Mouse (Mus musculus) midbrain, embryonic 11.5 days (tissue): Measurements from ENCODE around the gene Ric3. TPM values are rescaled to one million over a fixed set of nuclear protein-coding genes. Genes with fewer than 3 reads are reported as not detected.
A peak's percentile ranks its signal among the peaks of the same experiment; 100 is the strongest.

Experiments
- ATAC-seq: fragments of 200-750 bp; cut with Nextera tagmentation; 2 replicates; pipeline ENCODE4 v1.8.0; 2017; ENCODE audit warnings: moderate TSS enrichment, moderate library complexity; ENCODE audit not compliant: low FRiP score
- DNase-seq: peaks from one replicate; pipeline ENCODE4 v3.0.0; 2015; ENCODE audit warnings: low spot score; ENCODE audit errors: missing footprints
- H3K27ac ChIP-seq: fragments of 300-500 bp; sonication (generic); 2 replicates; pipeline ENCODE4 v1.5.1; 2014; ENCODE audit warnings: low read depth, low read length
- H3K27me3 ChIP-seq: fragments of 300-500 bp; sonication (generic); 2 replicates; pipeline ENCODE4 v1.6.1; 2014; ENCODE audit warnings: mild to moderate bottlenecking, low read length, moderate library complexity, mixed read lengths; ENCODE audit not compliant: control insufficient read depth, insufficient read depth
- H3K36me3 ChIP-seq: fragments of 300-500 bp; sonication (generic); 2 replicates; pipeline ENCODE4 v1.6.1; 2014; ENCODE audit warnings: mild to moderate bottlenecking, low read length, moderate library complexity, mixed read lengths; ENCODE audit not compliant: control insufficient read depth, insufficient read depth
- H3K4me1 ChIP-seq: fragments of 300-500 bp; sonication (generic); 2 replicates; pipeline ENCODE4 v1.6.1; 2014; ENCODE audit warnings: low read length; ENCODE audit not compliant: control insufficient read depth, insufficient read depth
- H3K4me2 ChIP-seq: fragments of 300-500 bp; sonication (generic); 2 replicates; pipeline ENCODE4 v1.6.1; 2014; ENCODE audit warnings: mild to moderate bottlenecking, moderate library complexity
- H3K4me3 ChIP-seq: fragments of 300-500 bp; sonication (generic); 2 replicates; pipeline ENCODE4 v1.5.1; 2014; ENCODE audit warnings: low read depth, low read length
- H3K9ac ChIP-seq: fragments of 300-500 bp; sonication (generic); 2 replicates; pipeline ENCODE4 v1.6.1; 2014; ENCODE audit warnings: low read length
- H3K9me3 ChIP-seq: fragments of 300-500 bp; sonication (generic); 2 replicates; pipeline ENCODE4 v1.6.1; 2016; ENCODE audit warnings: low read length; ENCODE audit not compliant: control insufficient read depth
- WGBS: fragments of 180-500 bp; shearing (Covaris S2); extraction: QIAGEN DNeasy Blood & Tissue Kit; methylation state at CpG from one replicate; pipeline ENCODE4 v1.1.7; 2014; 5-methylcytosine and 5-hydroxymethylcytosine counted together
- polyA plus RNA-seq: library from polyadenylated mRNA; unstranded; fragments of >200 nt; fragmentation: Nextera tagmentation; extraction: Ambion mirVana; gene quantifications from 2 replicates; pipeline ENCODE4 v1.2.1, GENCODE M21; 2014

Ric3 gene
- polyA plus RNA-seq, 1 experiment from 2014 or later = 21.3 TPM

DNA sequence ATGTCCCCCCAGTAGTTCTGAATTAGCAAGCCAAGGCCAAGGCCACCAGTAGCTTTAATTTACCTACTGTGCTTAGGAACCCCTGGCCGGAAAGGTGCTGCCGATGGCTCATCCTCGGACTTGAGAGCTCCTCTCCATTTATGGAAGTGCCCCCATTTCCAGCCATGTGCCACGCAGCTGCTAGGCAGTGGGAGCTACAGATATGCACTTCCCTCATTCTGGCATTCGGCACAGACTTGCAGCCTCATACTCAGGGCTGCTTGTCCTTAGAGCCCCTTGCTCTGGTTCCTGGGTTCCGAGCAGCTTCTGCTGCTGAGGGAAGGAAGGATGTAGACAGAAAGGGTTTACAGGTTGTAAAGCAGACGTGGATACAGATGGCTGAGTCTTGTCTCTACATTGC is 68.3 kb downstream of the Ric3 start:
- ATAC-seq = no peak
- Histone ChIP-seq H3K4me2 (no peak overlapping the region), H3K27me3 (peaks cover 20% of the 10 kb centered on the region), H3K4me3 (no peak overlapping the region), H3K4me1 (peaks cover 15% of the 10 kb centered on the region), H3K27ac (no peak overlapping the region), H3K36me3 (no peaks in the 10 kb centered on the region), H3K9me3 (no peaks in the 10 kb centered on the region), H3K9ac (no peak overlapping the region)
- WGBS = 86% methylated on average over 7 of the region's 7 CpGs
- DNase-seq = peak; percentile 69

DNA sequence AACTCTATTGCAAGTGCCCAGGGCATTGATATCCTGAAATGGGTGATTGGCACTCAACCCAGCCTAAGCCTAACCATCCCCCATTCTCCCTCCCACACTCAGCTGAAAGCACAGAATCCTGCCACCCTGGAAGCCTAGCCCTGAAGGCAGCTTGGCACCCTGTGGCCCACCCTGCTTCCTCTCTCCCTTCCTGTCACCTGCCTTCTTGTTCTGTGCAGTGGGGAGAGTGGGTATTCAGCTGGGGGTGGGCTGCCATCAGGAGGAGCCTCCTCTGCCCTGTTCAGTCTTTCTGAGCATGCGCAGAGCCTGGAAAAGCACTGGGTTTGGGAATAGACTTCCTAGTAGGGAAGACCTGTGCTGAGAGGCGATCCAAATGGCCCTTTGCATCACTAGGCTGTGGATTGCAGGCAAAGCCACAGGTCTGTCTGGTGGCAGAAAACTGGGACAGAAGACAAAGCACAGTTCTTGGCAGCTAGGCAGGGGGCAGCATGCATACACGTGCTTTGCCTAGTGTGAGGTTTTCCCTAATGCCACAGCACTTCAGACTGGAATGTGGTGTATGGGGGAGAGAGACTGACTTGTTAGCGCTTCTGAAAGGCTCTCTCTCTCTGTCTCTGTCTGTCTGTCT is 70.0 kb downstream of the Ric3 start:
- Histone ChIP-seq H3K9me3 (no peaks in the 10 kb centered on the region), H3K27me3 (peaks cover 23% of the 10 kb centered on the region), H3K36me3 (no peaks in the 10 kb centered on the region), H3K27ac (no peak overlapping the region), H3K4me1 (peaks cover 15% of the 10 kb centered on the region), H3K4me2 (no peak overlapping the region), H3K9ac (no peak overlapping the region), H3K4me3 (no peak overlapping the region)
- WGBS = 30% methylated on average over 4 of the region's 4 CpGs
- peak; percentile 75 for DNase-seq
- ATAC-seq = no peak

DNA sequence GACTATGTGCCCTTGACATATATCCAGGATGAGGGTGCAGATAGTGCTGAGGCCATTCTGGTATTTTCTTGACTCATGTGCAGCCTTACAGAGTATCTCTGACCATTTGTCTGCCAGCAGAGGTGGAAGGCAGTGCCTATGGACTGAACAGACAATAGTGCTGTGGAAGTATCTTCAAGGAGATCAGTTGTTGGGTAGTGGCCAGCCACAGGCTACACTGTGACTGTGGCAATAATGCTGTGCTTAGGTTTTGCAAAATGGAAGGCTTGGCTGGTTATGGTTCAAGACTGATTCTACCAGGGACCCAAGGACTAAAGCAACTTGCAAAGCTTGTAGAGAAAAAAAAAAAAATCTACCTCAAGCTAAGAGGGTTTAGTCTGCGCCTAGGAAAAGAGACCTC is 70.6 kb downstream of the Ric3 start:
- H3K36me3 ChIP-seq = no peaks in the 10 kb centered on the region
- DNase-seq = peak; percentile 71
- H3K9ac ChIP-seq = no peak overlapping the region
- H3K4me2 ChIP-seq = peak overlapping the region; percentile 90; the same call in 1 of the 2 replicates
- H3K9me3 ChIP-seq = no peaks in the 10 kb centered on the region
- ATAC-seq = no peak
- peaks cover 15% of the 10 kb centered on the region for H3K4me1 ChIP-seq
- H3K4me3 ChIP-seq = no peak overlapping the region
- no peak overlapping the region for H3K27ac ChIP-seq
- H3K27me3 ChIP-seq = peaks cover 23% of the 10 kb centered on the region
- WGBS = 67% methylated on average over 1 of the region's 1 CpGs

DNA sequence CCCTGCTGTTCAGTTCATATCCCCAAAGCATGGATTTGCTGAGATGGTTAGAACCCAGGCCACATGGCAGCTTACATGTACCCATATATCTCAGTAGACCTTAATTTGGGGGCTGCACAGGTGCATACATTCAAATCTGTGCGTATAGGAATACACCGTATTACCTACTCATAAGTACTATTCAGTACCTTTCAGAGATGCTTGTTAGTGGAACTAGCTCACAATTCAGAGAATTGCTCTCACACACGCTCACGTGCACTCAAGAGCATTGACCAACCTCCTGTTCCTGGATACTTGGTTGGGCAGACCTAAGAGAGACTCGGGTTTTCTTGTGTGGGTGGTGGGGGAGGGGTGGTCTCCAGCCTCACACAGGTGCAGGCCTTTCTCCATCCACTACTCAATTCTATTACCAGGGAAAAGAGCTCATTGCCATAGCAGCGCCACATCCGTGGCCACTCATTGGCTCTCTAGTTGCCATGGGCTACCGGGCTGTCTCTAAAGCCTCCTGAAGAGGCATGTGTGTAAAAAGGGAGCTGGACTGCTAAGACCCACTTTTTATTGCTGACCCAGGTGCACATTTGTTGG is 71.4 kb downstream of the Ric3 start:
- ATAC-seq (peak; percentile 80), DNase-seq (peak; percentile 93)
- H3K4me3 ChIP-seq = peak overlapping the region; percentile 71
- 29% methylated on average over 8 of the region's 8 CpGs for WGBS
- peak overlapping the region; percentile 76 for H3K9ac ChIP-seq
- peak overlapping the region; percentile 90 for H3K4me2 ChIP-seq
- H3K9me3 ChIP-seq = no peaks in the 10 kb centered on the region
- peaks cover 23% of the 10 kb centered on the region for H3K27me3 ChIP-seq
- no peaks in the 10 kb centered on the region for H3K36me3 ChIP-seq
- peaks cover 15% of the 10 kb centered on the region for H3K4me1 ChIP-seq
- H3K27ac ChIP-seq = peak overlapping the region; percentile 25; the same call in 1 of the 2 replicates

DNA sequence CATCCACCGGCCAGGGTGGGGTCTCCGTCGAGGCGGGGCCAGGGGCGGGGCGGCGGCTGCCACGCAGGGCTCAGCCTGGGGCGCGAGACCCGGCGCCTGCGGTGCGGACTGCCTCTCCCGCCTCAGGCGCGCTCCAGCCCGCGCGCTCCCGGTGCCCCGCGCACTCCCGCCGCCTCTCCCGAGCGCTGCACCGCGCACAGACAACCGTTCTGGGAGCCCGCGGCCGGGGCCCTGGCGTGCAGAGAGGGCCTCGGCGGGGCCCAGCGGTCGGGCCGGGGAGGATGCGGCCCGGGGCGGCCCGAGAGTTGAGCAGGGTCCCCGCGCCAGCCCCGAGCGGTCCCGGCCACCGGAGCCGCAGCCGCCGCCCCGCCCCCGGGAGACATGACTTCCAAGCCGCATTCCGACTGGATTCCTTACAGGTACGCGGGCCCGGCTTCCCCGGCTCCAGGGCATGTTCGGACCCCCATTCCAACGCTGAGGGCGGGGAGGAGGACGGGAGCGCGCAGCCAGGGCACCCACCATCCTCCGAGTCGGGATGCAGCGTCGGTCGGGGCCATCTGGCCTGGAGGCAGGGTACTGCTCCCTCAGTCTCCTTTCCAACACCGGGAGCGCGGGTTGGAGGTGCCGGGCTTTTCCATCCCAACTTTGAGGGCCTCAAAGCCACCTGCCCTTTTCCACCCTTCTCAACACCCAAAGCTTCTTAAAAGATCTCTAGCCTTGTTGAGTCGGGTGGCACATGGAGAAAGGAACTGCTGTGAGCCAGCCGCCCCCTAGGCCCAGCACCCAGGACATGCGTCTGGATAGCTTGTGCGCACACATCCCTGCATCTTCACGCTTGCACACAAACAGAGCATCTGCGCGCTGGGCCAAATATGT is 72.2 kb downstream of the Ric3 start:
- Histone ChIP-seq H3K4me3 (peak overlapping the region; percentile 71), H3K4me1 (peaks cover 15% of the 10 kb centered on the region), H3K36me3 (no peaks in the 10 kb centered on the region), H3K9me3 (no peaks in the 10 kb centered on the region), H3K4me2 (peak overlapping the region; percentile 90), H3K27ac (peak overlapping the region; percentile 25; the same call in 1 of the 2 replicates), H3K9ac (peak overlapping the region; percentile 76), H3K27me3 (peaks cover 23% of the 10 kb centered on the region)
- DNase-seq (peak; percentile 96), ATAC-seq (peak; percentile 82)
- under 1% methylated on average over 80 of the region's 82 CpGs for WGBS

DNA sequence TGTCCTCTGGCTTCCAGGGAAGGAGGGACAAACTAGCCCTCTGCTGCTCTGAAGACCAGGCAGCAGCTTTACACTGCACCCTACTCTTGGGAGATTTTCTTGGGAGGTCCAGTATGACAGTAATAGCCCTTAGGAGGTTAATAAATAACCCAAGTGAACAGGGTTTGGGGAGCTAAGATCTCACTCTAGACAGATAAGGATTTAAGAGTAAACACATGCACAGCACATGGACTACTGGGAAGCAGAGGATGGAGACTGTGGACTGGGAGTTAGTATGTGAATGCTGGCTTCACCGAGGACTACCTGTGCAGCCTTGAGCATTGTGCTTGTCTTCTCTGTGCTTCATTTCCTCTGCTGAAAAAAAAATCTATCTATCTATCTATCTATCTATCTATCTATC is 73.9 kb downstream of the Ric3 start:
- peaks cover 15% of the 10 kb centered on the region for H3K4me1 ChIP-seq
- DNase-seq (peak; percentile 39), ATAC-seq (no peak)
- no peaks in the 10 kb centered on the region for H3K36me3 ChIP-seq
- 89% methylated on average over 1 of the region's 1 CpGs for WGBS
- no peak overlapping the region for H3K4me2 ChIP-seq
- H3K27me3 ChIP-seq = peaks cover 23% of the 10 kb centered on the region
- no peak overlapping the region for H3K9ac ChIP-seq
- H3K4me3 ChIP-seq = no peak overlapping the region
- H3K9me3 ChIP-seq = no peaks in the 10 kb centered on the region
- no peak overlapping the region for H3K27ac ChIP-seq

DNA sequence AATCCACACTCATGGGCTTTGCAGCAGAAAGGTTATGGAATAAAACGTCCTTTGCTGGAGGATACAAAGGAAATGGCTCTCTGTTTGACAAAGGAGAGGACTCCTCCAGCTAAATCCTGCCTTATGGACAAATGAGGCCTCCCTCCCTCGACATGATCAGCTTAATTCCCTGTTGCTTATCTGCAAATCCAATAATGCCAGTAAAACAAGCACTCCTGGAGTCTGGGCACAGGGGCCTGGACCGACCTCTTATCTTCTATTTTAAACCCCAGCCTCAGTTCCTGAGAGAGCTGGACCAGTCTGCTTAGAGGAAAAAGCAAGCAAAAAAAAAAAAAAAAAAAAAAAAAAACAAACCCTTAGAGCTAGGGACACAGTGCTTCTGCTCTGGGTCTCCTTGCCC is 79.5 kb downstream of the Ric3 start:
- DNase-seq (no peak), ATAC-seq (0 out of 2 replicates have a peak, but pooled peaks have one; percentile 8)
- no peak overlapping the region for H3K9ac ChIP-seq
- 15% methylated on average over 3 of the region's 3 CpGs for WGBS
- H3K27me3 ChIP-seq = no peaks in the 10 kb centered on the region; the same call in 1 of the 2 replicates
- H3K9me3 ChIP-seq = no peaks in the 10 kb centered on the region
- no peaks in the 10 kb centered on the region for H3K4me1 ChIP-seq
- H3K4me3 ChIP-seq = no peak overlapping the region
- H3K4me2 ChIP-seq = no peak overlapping the region
- no peak overlapping the region for H3K27ac ChIP-seq
- no peaks in the 10 kb centered on the region for H3K36me3 ChIP-seq

DNA sequence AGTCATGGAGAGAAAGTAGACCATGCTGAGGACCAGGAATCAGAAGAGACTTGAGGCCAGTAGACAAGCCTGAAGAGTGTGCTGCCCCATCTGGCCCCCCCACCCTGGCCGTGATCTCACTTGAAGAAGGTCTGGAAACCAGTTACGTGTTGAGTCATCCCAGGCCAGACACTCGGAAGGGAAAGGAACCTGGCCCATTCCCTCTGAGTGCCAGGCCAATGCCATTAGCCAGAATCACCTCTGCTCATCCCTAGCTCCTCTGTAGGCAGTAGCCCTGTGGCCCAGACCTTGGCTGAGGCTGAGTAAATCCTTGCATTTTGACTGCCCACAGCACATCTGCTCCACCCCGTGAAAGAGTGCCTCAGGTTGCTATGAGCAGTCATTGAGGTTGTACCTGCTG is 81.2 kb downstream of the Ric3 start:
- H3K27me3 ChIP-seq = no peaks in the 10 kb centered on the region; the same call in 1 of the 2 replicates
- 78% methylated on average over 4 of the region's 4 CpGs for WGBS
- no peak overlapping the region for H3K9ac ChIP-seq
- no peak overlapping the region for H3K4me2 ChIP-seq
- no peak overlapping the region for H3K4me3 ChIP-seq
- ATAC-seq (no peak), DNase-seq (no peak)
- H3K36me3 ChIP-seq = no peaks in the 10 kb centered on the region
- no peaks in the 10 kb centered on the region for H3K9me3 ChIP-seq
- H3K27ac ChIP-seq = no peak overlapping the region
- H3K4me1 ChIP-seq = no peaks in the 10 kb centered on the region
